12 mouse cellular contexts compared by ENCODE assay signal in the genomic region with DNA sequence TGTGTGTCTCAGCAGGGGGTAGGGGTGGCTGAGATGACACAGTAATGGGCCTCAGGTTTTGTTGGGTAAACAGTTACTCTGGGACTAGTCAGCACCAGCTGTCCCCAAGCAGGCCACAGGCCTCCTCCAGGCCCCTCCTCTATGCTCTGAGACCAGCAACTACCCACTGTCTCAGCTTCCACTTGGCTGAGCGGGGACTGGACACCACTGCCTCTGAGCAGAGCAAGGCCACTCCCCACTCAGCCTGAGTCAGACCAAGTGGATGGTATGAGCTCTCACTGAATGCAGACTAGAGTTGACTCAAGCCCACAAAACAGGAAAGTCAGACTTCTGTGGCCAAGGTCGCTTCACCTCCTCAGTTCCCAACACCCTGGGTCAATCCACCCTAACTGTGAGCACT.
DNase-seq lines count a peak whose midpoint lies in the region; ATAC-seq and TF ChIP-seq lines count a peak whose summit lies in the region.
"Had no signal": no experiment of that assay in that cellular context is flagged by ENCODE, and none has a peak within 500 bp of the region (broad histone marks: within the 10 kb centered on the region; RNA-seq: fewer than 3 reads in every experiment).

No protein-coding gene starts in this region.

- H3K36me3 ChIP-seq in hindbrain, postnatal 0 days (ENCODE audit: insufficient read depth, low read length): no peaks in the 10 kb centered on the region
- no peaks in the 10 kb centered on the region for H3K36me3 ChIP-seq in hindbrain, embryonic 10.5 days
- no peaks in the 10 kb centered on the region for H3K36me3 ChIP-seq in kidney, postnatal 0 days (ENCODE audit: insufficient read depth, low read length)
- H3K36me3 ChIP-seq: forebrain, embryonic 12.5 days; midbrain, embryonic 15.5 days had no signal

- ATAC-seq in hindbrain, postnatal 0 days: 0 out of 2 replicates have a peak, but pooled peaks have one; percentile 27
- ATAC-seq in kidney, postnatal 0 days (replicated peaks; ENCODE audit: low FRiP score, low read depth): peak; percentile 86
- ATAC-seq: liver, postnatal 0 days; midbrain, embryonic 15.5 days had no signal

- no peak overlapping the region for H3K27ac ChIP-seq in hindbrain, postnatal 0 days
- no peak overlapping the region for H3K27ac ChIP-seq in hindbrain, embryonic 10.5 days
- H3K27ac ChIP-seq in kidney, postnatal 0 days: peak overlapping the region; percentile 50; the same call in 1 of the 2 replicates
- H3K27ac ChIP-seq: forebrain, embryonic 12.5 days; midbrain, embryonic 15.5 days had no signal

- WGBS in hindbrain, postnatal 0 days: 91% methylated on average over 2 of the region's 2 CpGs
- WGBS in hindbrain, embryonic 10.5 days: 75% methylated on average over 2 of the region's 2 CpGs
- 70% methylated on average over 2 of the region's 2 CpGs for WGBS in kidney, postnatal 0 days

- no peak for DNase-seq in hindbrain, postnatal 0 days (ENCODE audit: low spot score)
- DNase-seq in hindbrain, embryonic 10.5 days (ENCODE audit: low spot score): no peak
- peak; percentile 79 for DNase-seq in 3T3-L1 (ENCODE audit: low read depth, low spot score)
- peak; percentile 81 for DNase-seq in adrenal gland, adult 2 months
- DNase-seq in kidney, postnatal 0 days (ENCODE audit: low spot score): peak; percentile 10
- DNase-seq in gastrocnemius, adult 18-20 months (ENCODE audit: low spot score): no peak
- DNase-seq in spleen, postnatal 36 days (ENCODE audit: low spot score in 2 of 2): no peak
- DNase-seq in embryo, embryonic 9.5 days (ENCODE audit: extremely low spot score): no peak
- DNase-seq: cerebellum, postnatal 25 days; liver, postnatal 0 days had no signal

- no peak overlapping the region for H3K4me3 ChIP-seq in hindbrain, postnatal 0 days (ENCODE audit: low read length)
- H3K4me3 ChIP-seq in hindbrain, embryonic 10.5 days: no peak overlapping the region
- no peak overlapping the region for H3K4me3 ChIP-seq in kidney, postnatal 0 days (replicated peaks; ENCODE audit: low read depth, low read length)
- H3K4me3 ChIP-seq: forebrain, embryonic 12.5 days; midbrain, embryonic 15.5 days had no signal

- H3K9me3 ChIP-seq in hindbrain, postnatal 0 days (ENCODE audit: low read length): no peaks in the 10 kb centered on the region
- no peaks in the 10 kb centered on the region for H3K9me3 ChIP-seq in hindbrain, embryonic 10.5 days
- H3K9me3 ChIP-seq in kidney, postnatal 0 days (replicated peaks; ENCODE audit: low read length): no peaks in the 10 kb centered on the region
- H3K9me3 ChIP-seq: forebrain, embryonic 12.5 days; midbrain, embryonic 15.5 days had no signal

- TF ChIP-seq CTCF in hindbrain, postnatal 0 days (IDR thresholded peaks at IDR 0.05; ENCODE audit: low read depth): no peak
- TF ChIP-seq CTCF in kidney, postnatal 0 days (IDR thresholded peaks at IDR 0.05; ENCODE audit: low read depth): no peak

- H3K4me2 ChIP-seq in hindbrain, postnatal 0 days (ENCODE audit: low read depth, low read length): no peak overlapping the region
- H3K4me2 ChIP-seq in kidney, postnatal 0 days (ENCODE audit: low read length): no peak overlapping the region
- H3K4me2 ChIP-seq: forebrain, embryonic 12.5 days; midbrain, embryonic 15.5 days had no signal

- no peak overlapping the region for H3K9ac ChIP-seq in hindbrain, postnatal 0 days (replicated peaks; ENCODE audit: low read length)
- H3K9ac ChIP-seq in kidney, postnatal 0 days (ENCODE audit: low read depth, low read length): no peak overlapping the region
- H3K9ac ChIP-seq: forebrain, embryonic 12.5 days; liver, postnatal 0 days; midbrain, embryonic 15.5 days had no signal

- no peaks in the 10 kb centered on the region for H3K4me1 ChIP-seq in hindbrain, postnatal 0 days (ENCODE audit: insufficient read depth, low read length)
- peaks cover 4% of the 10 kb centered on the region; the same call in 1 of the 2 replicates for H3K4me1 ChIP-seq in hindbrain, embryonic 10.5 days (replicated peaks)
- H3K4me1 ChIP-seq in kidney, postnatal 0 days (replicated peaks; ENCODE audit: insufficient read depth, low read length): 0 out of 2 replicates have a peak, but pooled peaks cover 3% of the 10 kb centered on the region
- H3K4me1 ChIP-seq: forebrain, embryonic 12.5 days; midbrain, embryonic 15.5 days had no signal

- H3K27me3 ChIP-seq in hindbrain, postnatal 0 days (ENCODE audit: insufficient read depth, low read length): no peaks in the 10 kb centered on the region
- peaks cover 53% of the 10 kb centered on the region for H3K27me3 ChIP-seq in hindbrain, embryonic 10.5 days (ENCODE audit: insufficient read depth, poor library complexity, severe bottlenecking)
- no peaks in the 10 kb centered on the region for H3K27me3 ChIP-seq in kidney, postnatal 0 days (ENCODE audit: insufficient read depth, low read length)
- H3K27me3 ChIP-seq: midbrain, embryonic 15.5 days had no signal

Comparison
In these comparisons a context has a peak if more than half of its experiments do, and no peak if none do; other contexts are left out.
1. DNase-seq: peak in 3T3-L1 (single experiment), adrenal gland, adult 2 months (single experiment) and kidney, postnatal 0 days (single experiment); none in hindbrain, postnatal 0 days (single experiment), hindbrain, embryonic 10.5 days (single experiment), gastrocnemius, adult 18-20 months (single experiment), spleen, postnatal 36 days (0 of 2) and embryo, embryonic 9.5 days (single experiment).